Mouse (Mus musculus): ENCODE data around the gene Cadps. TPM values are rescaled to one million over a fixed set of nuclear protein-coding genes. Genes with fewer than 3 reads are reported as not detected.

Gene Cadps
- polyA plus RNA-seq, 1 experiment: 194 TPM

DNA sequence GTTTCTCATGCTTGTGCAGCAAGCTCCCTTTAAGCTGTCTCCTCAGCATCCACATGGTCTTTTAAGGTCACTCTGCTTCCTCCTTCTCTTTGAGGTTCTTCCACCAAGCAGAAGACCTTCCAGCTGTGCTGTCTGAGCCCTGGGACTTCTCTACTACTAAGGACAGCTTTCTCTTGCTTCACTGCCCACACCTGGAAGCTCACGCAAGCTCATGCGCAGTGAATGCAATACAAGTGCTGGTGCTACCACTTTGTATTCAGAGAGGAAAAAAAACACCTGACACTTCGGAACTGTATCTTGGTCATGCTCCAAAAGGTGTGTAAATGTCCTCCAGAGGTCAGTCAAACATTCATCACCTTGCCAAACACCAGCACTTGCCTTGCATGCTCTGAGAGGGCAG, 115.5 kb downstream of the Cadps start:
- WGBS: 88% methylated on average over 3 of the region's 3 CpGs

DNA sequence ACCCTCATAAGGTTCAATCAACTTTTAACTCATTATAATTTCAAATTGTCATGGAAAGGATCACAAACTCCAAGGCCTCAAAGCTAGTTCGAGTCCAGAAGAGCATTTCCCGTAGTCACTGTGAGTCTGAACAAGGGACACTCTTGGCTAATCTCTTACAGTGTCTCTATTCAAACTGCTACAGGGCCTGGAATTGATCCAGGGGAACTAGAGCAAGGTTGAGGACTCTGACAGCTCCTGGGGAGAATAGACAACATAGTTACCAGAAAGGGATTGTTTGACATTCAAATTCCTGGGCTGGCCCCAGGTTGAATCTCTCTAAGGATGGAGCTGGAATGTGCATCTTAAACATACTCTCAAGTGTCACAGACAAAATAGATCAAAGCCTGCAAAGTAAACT, 118.4 kb downstream of the Cadps start:
- TF ChIP-seq POLR2A (IDR thresholded peaks at IDR 0.05; ENCODE audit: insufficient read depth, low read depth, low read length): no peak
- TF ChIP-seq CTCF (IDR thresholded peaks at IDR 0.05; ENCODE audit: insufficient read depth, low read depth, low read length): no peak
- Histone ChIP-seq H3K4me3 (ENCODE audit: insufficient read depth, low read depth, low read length) (no peak overlapping the region), H3K4me1 (ENCODE audit: control insufficient read depth, insufficient read depth, low read length) (no peaks in the 10 kb centered on the region), H3K27ac (ENCODE audit: insufficient read depth, low read depth, low read length) (no peak overlapping the region)
- WGBS: 43% methylated on average over 2 of the region's 2 CpGs

More for the DNA sequence above, 115.5 kb downstream of the Cadps start:
- TF ChIP-seq CTCF (IDR thresholded peaks at IDR 0.05; ENCODE audit: insufficient read depth, low read depth, low read length) (no peak), POLR2A (IDR thresholded peaks at IDR 0.05; ENCODE audit: insufficient read depth, low read depth, low read length) (no peak)
- H3K4me3 ChIP-seq (ENCODE audit: insufficient read depth, low read depth, low read length): no peak overlapping the region
- no peak overlapping the region for H3K27ac ChIP-seq (ENCODE audit: insufficient read depth, low read depth, low read length)
- H3K4me1 ChIP-seq (ENCODE audit: control insufficient read depth, insufficient read depth, low read length): no peaks in the 10 kb centered on the region

DNA sequence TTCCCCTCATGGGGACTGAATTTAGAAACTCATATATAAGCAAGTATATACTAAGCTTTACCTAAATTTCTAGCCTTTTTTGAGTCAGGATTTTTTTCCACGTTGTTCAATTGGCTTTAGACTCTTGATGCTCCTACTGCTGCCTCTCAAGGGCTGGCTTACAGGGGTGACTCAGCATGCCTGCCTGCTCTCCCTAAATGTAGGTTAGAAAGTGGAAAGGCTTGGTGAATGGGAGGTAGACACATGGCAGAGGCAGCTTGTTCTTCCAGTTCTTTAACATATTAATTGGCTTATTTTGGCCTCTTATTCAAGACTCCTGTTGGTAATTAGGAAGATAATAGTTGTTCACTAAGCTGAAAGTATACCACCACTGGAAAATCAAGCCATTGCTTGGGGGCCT, 132.7 kb downstream of the Cadps start:
- Histone ChIP-seq H3K4me3 (ENCODE audit: insufficient read depth, low read depth, low read length) (no peak overlapping the region), H3K27ac (ENCODE audit: insufficient read depth, low read depth, low read length) (peak overlapping the region; percentile 60), H3K4me1 (ENCODE audit: control insufficient read depth, insufficient read depth, low read length) (no peaks in the 10 kb centered on the region)
- no peak for TF ChIP-seq POLR2A (IDR thresholded peaks at IDR 0.05; ENCODE audit: insufficient read depth, low read depth, low read length)
- TF ChIP-seq CTCF (IDR thresholded peaks at IDR 0.05; ENCODE audit: insufficient read depth, low read depth, low read length): no peak
- WGBS: 13% methylated on average over 1 of the region's 1 CpGs

DNA sequence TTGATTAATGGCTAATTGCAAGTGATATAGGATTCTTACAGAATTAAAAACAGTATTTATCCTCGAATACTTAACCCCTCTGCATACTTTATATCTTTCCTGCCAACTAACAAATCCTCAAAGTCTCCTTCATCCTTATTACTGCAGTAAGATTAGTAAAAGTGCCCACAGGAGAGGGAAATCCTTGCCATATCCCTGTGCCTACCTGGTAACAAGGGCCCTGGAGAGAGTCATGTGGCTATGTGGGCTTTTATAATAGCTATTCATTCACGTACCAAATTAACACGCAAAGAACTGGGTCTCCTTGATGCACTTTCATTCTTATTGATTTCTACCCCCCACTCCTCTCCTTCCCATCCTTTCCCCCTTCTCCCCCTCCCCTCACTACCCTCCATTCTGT, 137.9 kb downstream of the Cadps start:
- TF ChIP-seq CTCF (IDR thresholded peaks at IDR 0.05; ENCODE audit: insufficient read depth, low read depth, low read length): no peak
- TF ChIP-seq POLR2A (IDR thresholded peaks at IDR 0.05; ENCODE audit: insufficient read depth, low read depth, low read length): no peak
- Histone ChIP-seq H3K27ac (ENCODE audit: insufficient read depth, low read depth, low read length) (no peak overlapping the region), H3K4me3 (ENCODE audit: insufficient read depth, low read depth, low read length) (no peak overlapping the region), H3K4me1 (ENCODE audit: control insufficient read depth, insufficient read depth, low read length) (no peaks in the 10 kb centered on the region)
- WGBS: 58% methylated on average over 3 of the region's 3 CpGs

DNA sequence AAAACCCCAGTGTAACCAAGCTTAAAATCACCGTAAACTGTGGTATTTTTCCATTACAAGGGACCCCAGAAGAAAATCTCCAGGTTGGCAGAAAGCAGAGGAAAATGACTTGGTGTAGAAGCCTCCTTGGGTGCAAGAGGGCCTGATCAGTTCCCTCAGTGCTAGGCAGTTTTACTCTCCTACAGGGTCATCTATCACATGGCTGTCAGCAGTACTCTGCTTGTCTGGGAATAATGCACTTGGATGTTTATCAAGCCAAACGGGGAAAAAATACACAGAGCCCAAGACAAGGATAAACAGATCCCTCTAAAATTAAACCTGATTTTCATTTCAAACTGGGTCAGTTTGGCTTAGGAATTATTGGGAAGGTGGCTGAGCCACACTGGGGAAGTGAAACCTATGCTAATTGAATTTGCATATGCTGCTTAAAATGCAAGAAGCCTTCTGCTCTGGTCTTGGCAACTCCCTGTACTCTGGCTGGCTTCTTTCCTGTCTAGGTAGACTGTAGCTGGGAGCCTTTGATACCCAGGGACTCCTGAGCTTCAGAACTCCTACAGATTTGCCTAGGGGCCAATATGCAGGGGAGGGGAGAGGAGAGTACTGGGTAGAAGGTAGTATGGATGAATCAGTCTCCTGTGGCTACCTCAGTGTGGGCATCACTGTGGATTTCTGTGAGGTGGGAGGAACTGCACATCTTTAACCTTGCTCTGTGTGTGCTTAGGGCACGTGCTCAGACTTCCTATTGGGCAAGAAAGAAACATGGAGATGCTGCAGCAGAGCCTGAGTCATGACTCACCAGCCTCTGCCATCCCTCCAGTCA, 141.8 kb downstream of the Cadps start:
- WGBS: 65% methylated on average over 3 of the region's 3 CpGs
- no peak overlapping the region for H3K4me3 ChIP-seq (ENCODE audit: insufficient read depth, low read depth, low read length)
- TF ChIP-seq CTCF (IDR thresholded peaks at IDR 0.05; ENCODE audit: insufficient read depth, low read depth, low read length): no peak
- TF ChIP-seq POLR2A (IDR thresholded peaks at IDR 0.05; ENCODE audit: insufficient read depth, low read depth, low read length): no peak
- no peak overlapping the region for H3K27ac ChIP-seq (ENCODE audit: insufficient read depth, low read depth, low read length)
- no peaks in the 10 kb centered on the region for H3K4me1 ChIP-seq (ENCODE audit: control insufficient read depth, insufficient read depth, low read length)

DNA sequence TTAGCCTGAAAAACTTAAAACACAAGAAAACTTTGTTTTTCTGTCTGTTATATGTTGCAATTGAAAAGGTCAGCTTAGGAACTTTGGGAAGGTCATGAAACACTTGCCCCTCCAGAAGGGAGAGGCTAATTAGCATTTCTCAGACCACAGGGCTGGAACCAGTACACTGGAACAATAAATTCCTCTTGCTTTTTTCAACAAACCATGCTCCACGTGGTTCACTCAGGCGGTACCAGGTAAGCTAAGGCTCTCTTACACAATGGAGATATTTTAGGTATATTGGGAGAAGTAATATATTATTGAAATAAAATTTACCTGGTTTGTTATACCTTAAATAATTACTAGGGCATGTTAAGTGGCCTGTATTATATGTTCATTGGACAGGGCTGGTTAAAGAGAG, 161.4 kb downstream of the Cadps start:
- Histone ChIP-seq H3K27ac (ENCODE audit: insufficient read depth, low read depth, low read length) (no peak overlapping the region), H3K4me3 (ENCODE audit: insufficient read depth, low read depth, low read length) (no peak overlapping the region), H3K4me1 (ENCODE audit: control insufficient read depth, insufficient read depth, low read length) (no peaks in the 10 kb centered on the region)
- TF ChIP-seq CTCF (IDR thresholded peaks at IDR 0.05; ENCODE audit: insufficient read depth, low read depth, low read length): no peak
- 68% methylated on average over 2 of the region's 2 CpGs for WGBS

DNA sequence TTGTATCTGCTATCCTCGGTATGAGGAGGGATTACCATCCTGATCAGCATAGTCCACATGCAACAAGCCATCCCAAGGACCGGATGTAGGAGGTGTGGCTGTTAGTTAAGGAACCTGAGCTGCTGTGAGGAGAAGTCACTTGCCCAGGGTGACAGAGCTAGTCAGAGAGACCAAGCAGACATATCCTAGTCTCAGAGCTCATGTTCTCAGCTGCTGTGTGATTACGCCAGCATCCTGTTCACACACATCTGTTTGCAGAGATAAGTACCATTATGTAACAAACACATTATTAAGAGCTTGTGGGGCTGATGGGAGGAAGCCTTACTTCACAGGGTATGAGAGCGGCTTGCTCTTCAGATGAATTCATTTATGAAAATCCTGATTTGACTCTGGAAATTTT, 165.5 kb downstream of the Cadps start:
- Histone ChIP-seq H3K4me3 (ENCODE audit: insufficient read depth, low read depth, low read length) (no peak overlapping the region), H3K4me1 (ENCODE audit: control insufficient read depth, insufficient read depth, low read length) (no peaks in the 10 kb centered on the region), H3K27ac (ENCODE audit: insufficient read depth, low read depth, low read length) (peak overlapping the region; percentile 29; the same call in 1 of the 2 replicates)
- 34% methylated on average over 4 of the region's 4 CpGs for WGBS
- TF ChIP-seq CTCF (IDR thresholded peaks at IDR 0.05; ENCODE audit: insufficient read depth, low read depth, low read length) (no peak), POLR2A (IDR thresholded peaks at IDR 0.05; ENCODE audit: insufficient read depth, low read depth, low read length) (no peak)

DNA sequence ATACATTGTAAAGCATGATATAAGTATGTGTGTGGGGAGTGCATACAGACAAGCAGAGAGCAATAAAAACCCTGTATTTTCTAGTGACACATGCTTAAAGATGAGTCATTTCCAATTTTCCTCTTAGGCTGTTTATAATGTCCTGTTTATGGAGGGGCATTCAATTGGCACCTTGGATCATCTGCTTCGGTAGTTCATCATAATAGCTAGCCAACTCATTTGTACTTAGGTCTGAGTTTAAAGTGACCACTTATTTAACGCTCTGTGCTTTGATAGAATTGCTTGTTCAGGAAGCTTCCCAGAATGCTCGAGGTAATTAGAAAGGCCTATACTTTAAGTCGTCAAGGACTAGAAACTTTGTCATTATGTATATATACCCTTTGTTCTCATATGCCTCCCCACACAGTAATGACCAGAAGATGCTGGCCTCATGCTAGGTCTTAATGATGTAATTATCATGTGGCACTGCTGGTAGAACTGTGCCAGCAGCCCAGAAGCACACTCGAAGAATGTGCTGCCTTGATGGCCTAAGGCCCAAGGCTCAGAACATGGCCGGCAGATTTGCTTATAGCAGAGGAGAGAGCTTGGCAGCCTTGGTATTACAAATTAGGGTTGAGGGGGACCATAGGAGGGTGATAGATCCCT, 179.9 kb downstream of the Cadps start:
- H3K4me1 ChIP-seq (ENCODE audit: control insufficient read depth, insufficient read depth, low read length): peaks cover 2% of the 10 kb centered on the region
- H3K4me3 ChIP-seq (ENCODE audit: insufficient read depth, low read depth, low read length): no peak overlapping the region
- TF ChIP-seq POLR2A (IDR thresholded peaks at IDR 0.05; ENCODE audit: insufficient read depth, low read depth, low read length) (no peak), CTCF (IDR thresholded peaks at IDR 0.05; ENCODE audit: insufficient read depth, low read depth, low read length) (no peak)
- 37% methylated on average over 6 of the region's 6 CpGs for WGBS
- H3K27ac ChIP-seq (ENCODE audit: insufficient read depth, low read depth, low read length): no peak overlapping the region

DNA sequence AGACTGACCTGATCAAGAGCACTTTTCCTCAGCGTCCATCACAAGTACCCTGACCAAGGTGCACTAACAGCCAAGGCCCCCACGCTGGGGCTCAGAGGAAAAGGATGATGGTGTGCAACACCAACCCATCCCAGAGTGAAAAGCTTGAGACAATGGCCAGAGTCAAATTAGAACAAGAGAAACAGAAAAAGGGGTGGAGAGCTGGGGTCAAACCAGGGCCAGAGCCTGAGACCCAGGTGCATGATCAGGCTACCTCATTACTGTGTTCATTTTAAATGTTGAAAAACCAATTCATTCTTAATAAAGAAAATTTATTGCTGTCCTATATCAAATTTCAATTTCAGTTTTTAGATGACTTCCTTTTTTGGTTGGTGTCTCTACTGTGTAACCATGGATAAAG, 184.1 kb downstream of the Cadps start:
- Histone ChIP-seq H3K27ac (ENCODE audit: insufficient read depth, low read depth, low read length) (no peak overlapping the region), H3K4me3 (ENCODE audit: insufficient read depth, low read depth, low read length) (no peak overlapping the region), H3K4me1 (ENCODE audit: control insufficient read depth, insufficient read depth, low read length) (peaks cover 2% of the 10 kb centered on the region)
- TF ChIP-seq CTCF (IDR thresholded peaks at IDR 0.05; ENCODE audit: insufficient read depth, low read depth, low read length) (no peak), POLR2A (IDR thresholded peaks at IDR 0.05; ENCODE audit: insufficient read depth, low read depth, low read length) (no peak)
- WGBS: 80% methylated on average over 2 of the region's 2 CpGs

All from olfactory bulb, adult 2 months (tissue).